Mouse (Mus musculus): ENCODE measurements around the gene Plekho2. TPM values are rescaled to one million over a fixed set of nuclear protein-coding genes. Genes with fewer than 3 reads are reported as not detected.

Gene Plekho2
- polyA plus RNA-seq, 1 experiment from 2014 or later = 11.0 TPM

GRCm38 (mm10) chr9:65589091-65589490 is 9.3 kb upstream of the Plekho2 start:
- 81% methylated on average over 3 of the region's 3 CpGs for WGBS
- no peak for ATAC-seq (replicated peaks; ENCODE audit: extremely low read depth, insufficient read depth, low FRiP score)
- Histone ChIP-seq H3K4me1 (ENCODE audit: control insufficient read depth, insufficient read depth, low read length) (peaks cover 16% of the 10 kb centered on the region), H3K9me3 (replicated peaks; ENCODE audit: control insufficient read depth, low read length) (0 out of 2 replicates have a peak, but pooled peaks cover 2% of the 10 kb centered on the region), H3K27me3 (ENCODE audit: control insufficient read depth, insufficient read depth, low read length) (no peaks in the 10 kb centered on the region), H3K4me3 (ENCODE audit: low read length) (peak overlapping the region; percentile 70), H3K27ac (ENCODE audit: low read length) (no peak overlapping the region), H3K36me3 (ENCODE audit: control insufficient read depth, insufficient read depth) (peaks cover 18% of the 10 kb centered on the region), H3K4me2 (ENCODE audit: low read depth, low read length) (peak overlapping the region; percentile 93), H3K9ac (ENCODE audit: low read length) (no peak overlapping the region)

- under 1% methylated on average over 64 of the region's 64 CpGs for WGBS
- Histone ChIP-seq H3K4me3 (ENCODE audit: low read length) (peak overlapping the region; percentile 70), H3K27ac (ENCODE audit: low read length) (0 out of 2 replicates have a peak overlapping the region, but pooled peaks have one; percentile 5), H3K9me3 (replicated peaks; ENCODE audit: control insufficient read depth, low read length) (no peaks in the 10 kb centered on the region), H3K4me1 (ENCODE audit: control insufficient read depth, insufficient read depth, low read length) (peaks cover 16% of the 10 kb centered on the region), H3K4me2 (ENCODE audit: low read depth, low read length) (peak overlapping the region; percentile 93), H3K27me3 (ENCODE audit: control insufficient read depth, insufficient read depth, low read length) (no peaks in the 10 kb centered on the region), H3K36me3 (ENCODE audit: control insufficient read depth, insufficient read depth) (peaks cover 8% of the 10 kb centered on the region), H3K9ac (ENCODE audit: low read length) (peak overlapping the region; percentile 73)
- peak; percentile 19 for ATAC-seq (replicated peaks; ENCODE audit: extremely low read depth, insufficient read depth, low FRiP score)
Measured at GRCm38 (mm10) chr9:65587573-65588358, 7.9 kb upstream of the Plekho2 start.

GRCm38 (mm10) chr9:65587270-65587572 is 7.4 kb upstream of the Plekho2 start:
- 0% methylated on average over 6 of the region's 6 CpGs for whole genome bisulfite sequencing
- ATAC-seq (replicated peaks; ENCODE audit: extremely low read depth, insufficient read depth, low FRiP score) = no peak

GRCm38 (mm10) chr9:65586406-65587269 is 6.8 kb upstream of the Plekho2 start, which contains the start of gene Pif1:
Gene Pif1 (plus strand): TSS chr9:65587160.
- WGBS = 8% methylated on average over 28 of the region's 28 CpGs
- H3K4me1 ChIP-seq (ENCODE audit: control insufficient read depth, insufficient read depth, low read length) = peaks cover 16% of the 10 kb centered on the region
- peak within 1 kb of the TSS; percentile 71 for H3K27ac ChIP-seq (ENCODE audit: low read length)
- H3K9me3 ChIP-seq (replicated peaks; ENCODE audit: control insufficient read depth, low read length) = no peaks in the 10 kb centered on the region
- H3K4me2 ChIP-seq (ENCODE audit: low read depth, low read length) = peak within 1 kb of the TSS; percentile 93
- H3K4me3 ChIP-seq (ENCODE audit: low read length) = peak within 1 kb of the TSS; percentile 70
- H3K36me3 ChIP-seq (ENCODE audit: control insufficient read depth, insufficient read depth) = peaks cover 5% of the 10 kb centered on the region
- no peaks in the 10 kb centered on the region for H3K27me3 ChIP-seq (ENCODE audit: control insufficient read depth, insufficient read depth, low read length)
- H3K9ac ChIP-seq (ENCODE audit: low read length) = peak within 1 kb of the TSS; percentile 73
- ATAC-seq (replicated peaks; ENCODE audit: extremely low read depth, insufficient read depth, low FRiP score) = peak; percentile 73

More at GRCm38 (mm10) chr9:65587270-65587572, 7.4 kb upstream of the Plekho2 start:
- peaks cover 16% of the 10 kb centered on the region for H3K4me1 ChIP-seq (ENCODE audit: control insufficient read depth, insufficient read depth, low read length)
- peak overlapping the region; percentile 93 for H3K4me2 ChIP-seq (ENCODE audit: low read depth, low read length)
- no peak overlapping the region for H3K27ac ChIP-seq (ENCODE audit: low read length)
- H3K9me3 ChIP-seq (replicated peaks; ENCODE audit: control insufficient read depth, low read length) = no peaks in the 10 kb centered on the region
- no peaks in the 10 kb centered on the region for H3K27me3 ChIP-seq (ENCODE audit: control insufficient read depth, insufficient read depth, low read length)
- peak overlapping the region; percentile 70 for H3K4me3 ChIP-seq (ENCODE audit: low read length)
- H3K36me3 ChIP-seq (ENCODE audit: control insufficient read depth, insufficient read depth) = peaks cover 8% of the 10 kb centered on the region
- H3K9ac ChIP-seq (ENCODE audit: low read length) = peak overlapping the region; percentile 73

GRCm38 (mm10) chr9:65583045-65583444 is 3.2 kb upstream of the Plekho2 start:
- ATAC-seq (replicated peaks; ENCODE audit: extremely low read depth, insufficient read depth, low FRiP score) = no peak
- Histone ChIP-seq H3K4me3 (ENCODE audit: low read length) (no peak overlapping the region), H3K4me2 (ENCODE audit: low read depth, low read length) (no peak overlapping the region), H3K36me3 (ENCODE audit: control insufficient read depth, insufficient read depth) (no peaks in the 10 kb centered on the region), H3K9me3 (replicated peaks; ENCODE audit: control insufficient read depth, low read length) (no peaks in the 10 kb centered on the region), H3K4me1 (ENCODE audit: control insufficient read depth, insufficient read depth, low read length) (peaks cover 23% of the 10 kb centered on the region), H3K27ac (ENCODE audit: low read length) (no peak overlapping the region), H3K9ac (ENCODE audit: low read length) (no peak overlapping the region), H3K27me3 (ENCODE audit: control insufficient read depth, insufficient read depth, low read length) (no peaks in the 10 kb centered on the region)
- WGBS = 18% methylated on average over 8 of the region's 8 CpGs

- peak overlapping the region; percentile 66 for H3K4me2 ChIP-seq (ENCODE audit: low read depth, low read length)
- H3K9ac ChIP-seq (ENCODE audit: low read length) = peak overlapping the region; percentile 67
- H3K36me3 ChIP-seq (ENCODE audit: control insufficient read depth, insufficient read depth) = no peaks in the 10 kb centered on the region
- peak overlapping the region; percentile 82 for H3K4me3 ChIP-seq (ENCODE audit: low read length)
- H3K27me3 ChIP-seq (ENCODE audit: control insufficient read depth, insufficient read depth, low read length) = no peaks in the 10 kb centered on the region
- WGBS = 4% methylated on average over 22 of the region's 29 CpGs
- H3K9me3 ChIP-seq (replicated peaks; ENCODE audit: control insufficient read depth, low read length) = no peaks in the 10 kb centered on the region
- peaks cover 41% of the 10 kb centered on the region for H3K4me1 ChIP-seq (ENCODE audit: control insufficient read depth, insufficient read depth, low read length)
- H3K27ac ChIP-seq (ENCODE audit: low read length) = peak overlapping the region; percentile 85
- peak; percentile 19; the same call in 1 of the 2 replicates for ATAC-seq (replicated peaks; ENCODE audit: extremely low read depth, insufficient read depth, low FRiP score)
Measured at GRCm38 (mm10) chr9:65580401-65581256, 789 bp upstream of the Plekho2 start.

- H3K27ac ChIP-seq (ENCODE audit: low read length) = peak overlapping the region; percentile 85
- 47% methylated on average over 9 of the region's 9 CpGs for WGBS
Measured at GRCm38 (mm10) chr9:65578801-65579249, 1.0 kb downstream of the Plekho2 start.

GRCm38 (mm10) chr9:65577511-65578196 is 2.2 kb downstream of the Plekho2 start:
- WGBS = 93% methylated on average over 4 of the region's 4 CpGs
- Histone ChIP-seq H3K4me3 (ENCODE audit: low read length) (no peak overlapping the region), H3K4me2 (ENCODE audit: low read depth, low read length) (peak overlapping the region; percentile 66), H3K9ac (ENCODE audit: low read length) (0 out of 2 replicates have a peak overlapping the region, but pooled peaks have one; percentile 14), H3K36me3 (ENCODE audit: control insufficient read depth, insufficient read depth) (no peaks in the 10 kb centered on the region; the same call in 1 of the 2 replicates), H3K27ac (ENCODE audit: low read length) (0 out of 2 replicates have a peak overlapping the region, but pooled peaks have one; percentile 43), H3K27me3 (ENCODE audit: control insufficient read depth, insufficient read depth, low read length) (no peaks in the 10 kb centered on the region), H3K9me3 (replicated peaks; ENCODE audit: control insufficient read depth, low read length) (no peaks in the 10 kb centered on the region), H3K4me1 (ENCODE audit: control insufficient read depth, insufficient read depth, low read length) (peaks cover 54% of the 10 kb centered on the region)
- no peak for ATAC-seq (replicated peaks; ENCODE audit: extremely low read depth, insufficient read depth, low FRiP score)

More at GRCm38 (mm10) chr9:65578801-65579249, 1.0 kb downstream of the Plekho2 start:
- ATAC-seq (replicated peaks; ENCODE audit: extremely low read depth, insufficient read depth, low FRiP score) = no peak
- peak overlapping the region; percentile 88 for H3K9ac ChIP-seq (ENCODE audit: low read length)
- no peaks in the 10 kb centered on the region for H3K36me3 ChIP-seq (ENCODE audit: control insufficient read depth, insufficient read depth)
- H3K4me3 ChIP-seq (ENCODE audit: low read length) = peak overlapping the region; percentile 82
- peak overlapping the region; percentile 66 for H3K4me2 ChIP-seq (ENCODE audit: low read depth, low read length)
- no peaks in the 10 kb centered on the region for H3K27me3 ChIP-seq (ENCODE audit: control insufficient read depth, insufficient read depth, low read length)
- H3K9me3 ChIP-seq (replicated peaks; ENCODE audit: control insufficient read depth, low read length) = no peaks in the 10 kb centered on the region
- peaks cover 54% of the 10 kb centered on the region for H3K4me1 ChIP-seq (ENCODE audit: control insufficient read depth, insufficient read depth, low read length)

All from heart, embryonic 16.5 days (tissue).